Mouse (Mus musculus) intestine, embryonic 14.5 days (tissue): ENCODE data around the gene Tigar. TPM values are rescaled to one million over a fixed set of nuclear protein-coding genes. Genes with fewer than 3 reads are reported as not detected.

Experiments
- ATAC-seq: fragments of 200-750 bp; cut with Nextera tagmentation; replicated peaks from 2 replicates; pipeline ENCODE4 v1.8.0; 2017; ENCODE audit warnings: low read depth, moderate number of reproducible peaks, moderate TSS enrichment, moderate library complexity; ENCODE audit not compliant: low FRiP score, low TSS enrichment
- DNase-seq: peaks from one replicate; pipeline ENCODE4 v3.0.0-alpha.2; 2018; ENCODE audit warnings: low spot score
- H3K27ac ChIP-seq: fragments of 300-500 bp; sonication (generic); 2 replicates; pipeline ENCODE4 v1.5.1; 2014; ENCODE audit warnings: low read depth, mild to moderate bottlenecking, control low read depth
- H3K27me3 ChIP-seq: fragments of 300-500 bp; sonication (generic); replicated peaks from 2 replicates; pipeline ENCODE4 v1.6.1; 2014; ENCODE audit warnings: low read length, control low read depth; ENCODE audit not compliant: control insufficient read depth, insufficient read depth
- H3K36me3 ChIP-seq: fragments of 300-500 bp; sonication (generic); 2 replicates; pipeline ENCODE4 v1.6.1; 2014; ENCODE audit warnings: low read length, control low read depth; ENCODE audit not compliant: control insufficient read depth, insufficient read depth
- H3K4me1 ChIP-seq: fragments of 300-500 bp; sonication (generic); replicated peaks from 2 replicates; pipeline ENCODE4 v1.6.1; 2014; ENCODE audit warnings: low read length, control low read depth, mixed read lengths; ENCODE audit not compliant: control insufficient read depth, insufficient read depth
- H3K4me2 ChIP-seq: fragments of 300-500 bp; sonication (generic); 2 replicates; pipeline ENCODE4 v1.6.1; 2014; ENCODE audit warnings: low read length
- H3K4me3 ChIP-seq: fragments of 300-500 bp; sonication (generic); 2 replicates; pipeline ENCODE4 v1.5.1; 2014; ENCODE audit warnings: low read depth, low read length, control low read depth, mixed read lengths
- H3K9ac ChIP-seq: fragments of 300-500 bp; sonication (generic); 2 replicates; pipeline ENCODE4 v1.6.1; 2014; ENCODE audit warnings: mild to moderate bottlenecking, low read length
- H3K9me3 ChIP-seq: fragments of 300-500 bp; sonication (generic); 2 replicates; pipeline ENCODE4 v1.6.1; 2016; ENCODE audit warnings: low read length, control low read depth; ENCODE audit not compliant: control insufficient read depth
- WGBS: fragments of 180-500 bp; shearing (Covaris S2); extraction: QIAGEN DNeasy Blood & Tissue Kit; methylation state at CpG from one replicate; pipeline ENCODE4 v1.1.7; 2014; 5-methylcytosine and 5-hydroxymethylcytosine counted together
- polyA plus RNA-seq: library from polyadenylated mRNA; unstranded; fragments of >200 nt; fragmentation: Nextera tagmentation; extraction: Ambion mirVana; gene quantifications from 2 replicates; pipeline ENCODE4 v1.2.1, GENCODE M21; 2014

Gene Tigar
- polyA plus RNA-seq, 1 experiment from 2014 or later = 4.4 TPM

GRCm38 (mm10) chr6:127131946-127132345 is 22.6 kb upstream of the Tigar start:
- 57% methylated on average over 3 of the region's 3 CpGs for WGBS
- 0 out of 2 replicates have a peak, but pooled peaks cover 3% of the 10 kb centered on the region for H3K4me1 ChIP-seq
- no peak for ATAC-seq
- DNase-seq = no peak
- no peak overlapping the region for H3K9ac ChIP-seq
- H3K4me2 ChIP-seq = no peak overlapping the region
- no peak overlapping the region for H3K4me3 ChIP-seq
- no peaks in the 10 kb centered on the region for H3K27me3 ChIP-seq
- peaks cover 93% of the 10 kb centered on the region for H3K36me3 ChIP-seq
- H3K9me3 ChIP-seq = no peaks in the 10 kb centered on the region
- H3K27ac ChIP-seq = no peak overlapping the region

GRCm38 (mm10) chr6:127130377-127130776 is 21.0 kb upstream of the Tigar start:
- ATAC-seq (no peak), DNase-seq (no peak)
- H3K36me3 ChIP-seq = peaks cover 85% of the 10 kb centered on the region
- WGBS = 83% methylated on average over 13 of the region's 13 CpGs
- H3K4me3 ChIP-seq = no peak overlapping the region
- no peak overlapping the region for H3K4me2 ChIP-seq
- H3K9ac ChIP-seq = no peak overlapping the region
- no peaks in the 10 kb centered on the region for H3K27me3 ChIP-seq
- no peaks in the 10 kb centered on the region for H3K9me3 ChIP-seq
- H3K27ac ChIP-seq = no peak overlapping the region
- H3K4me1 ChIP-seq = 0 out of 2 replicates have a peak, but pooled peaks cover 3% of the 10 kb centered on the region

GRCm38 (mm10) chr6:127129659-127130058 is 20.3 kb upstream of the Tigar start:
- Histone ChIP-seq H3K4me1 (0 out of 2 replicates have a peak, but pooled peaks cover 3% of the 10 kb centered on the region), H3K36me3 (peaks cover 79% of the 10 kb centered on the region), H3K4me3 (no peak overlapping the region), H3K9me3 (no peaks in the 10 kb centered on the region), H3K27me3 (no peaks in the 10 kb centered on the region), H3K27ac (no peak overlapping the region), H3K9ac (no peak overlapping the region), H3K4me2 (no peak overlapping the region)
- ATAC-seq (no peak), DNase-seq (no peak)
- 91% methylated on average over 14 of the region's 14 CpGs for WGBS

GRCm38 (mm10) chr6:127123506-127123905 is 14.1 kb upstream of the Tigar start:
- Histone ChIP-seq H3K4me3 (no peak overlapping the region), H3K27me3 (no peaks in the 10 kb centered on the region), H3K9ac (no peak overlapping the region), H3K27ac (no peak overlapping the region), H3K36me3 (peaks cover 23% of the 10 kb centered on the region), H3K9me3 (no peaks in the 10 kb centered on the region), H3K4me2 (no peak overlapping the region), H3K4me1 (no peaks in the 10 kb centered on the region)
- DNase-seq (no peak), ATAC-seq (no peak)
- WGBS = 80% methylated on average over 7 of the region's 7 CpGs

GRCm38 (mm10) chr6:127122996-127123395 is 13.6 kb upstream of the Tigar start:
- Histone ChIP-seq H3K4me1 (no peaks in the 10 kb centered on the region), H3K9ac (no peak overlapping the region), H3K4me2 (no peak overlapping the region), H3K9me3 (no peaks in the 10 kb centered on the region), H3K27ac (no peak overlapping the region), H3K36me3 (peaks cover 18% of the 10 kb centered on the region), H3K27me3 (no peaks in the 10 kb centered on the region), H3K4me3 (no peak overlapping the region)
- DNase-seq (no peak), ATAC-seq (no peak)
- WGBS = 82% methylated on average over 5 of the region's 5 CpGs

DNA sequence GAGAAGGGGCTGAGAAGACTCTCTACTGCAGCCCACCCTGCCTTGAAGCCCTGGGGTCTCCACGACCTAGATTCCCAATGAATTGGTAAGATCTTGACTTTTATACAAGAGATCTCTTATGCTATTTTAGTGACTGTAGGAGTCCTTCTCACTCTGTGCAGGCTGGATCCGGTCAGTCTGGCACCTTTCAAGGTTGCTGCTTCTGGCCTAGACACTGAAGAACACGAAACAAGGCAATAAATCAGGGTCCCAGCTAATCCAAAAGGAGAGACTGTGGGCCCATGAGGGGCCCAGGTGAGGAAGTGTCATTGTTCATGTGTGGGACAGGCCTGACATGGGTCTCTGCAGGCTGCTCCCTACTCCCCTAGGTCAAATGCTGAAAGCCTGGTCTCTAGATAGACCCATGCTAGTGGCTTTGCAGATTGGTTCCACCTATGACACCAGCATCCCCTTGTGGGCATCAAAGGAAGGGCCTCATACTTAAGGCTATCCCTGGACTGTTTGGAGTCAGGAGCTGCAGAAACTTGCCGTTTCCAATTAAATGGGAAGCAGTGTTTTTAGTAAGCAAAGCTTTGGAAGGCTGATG is 13.0 kb upstream of the Tigar start:
- Histone ChIP-seq H3K4me1 (no peaks in the 10 kb centered on the region), H3K4me3 (no peak overlapping the region), H3K4me2 (no peak overlapping the region), H3K36me3 (peaks cover 11% of the 10 kb centered on the region), H3K27ac (no peak overlapping the region), H3K9ac (no peak overlapping the region), H3K9me3 (no peaks in the 10 kb centered on the region), H3K27me3 (no peaks in the 10 kb centered on the region)
- WGBS = 71% methylated on average over 4 of the region's 4 CpGs
- ATAC-seq = 0 out of 2 replicates have a peak, but pooled peaks have one; percentile 25
- no peak for DNase-seq

- WGBS = 70% methylated on average over 23 of the region's 23 CpGs
- Histone ChIP-seq H3K4me2 (no peak overlapping the region), H3K36me3 (no peaks in the 10 kb centered on the region), H3K4me1 (no peaks in the 10 kb centered on the region), H3K27me3 (no peaks in the 10 kb centered on the region), H3K9me3 (no peaks in the 10 kb centered on the region), H3K4me3 (no peak overlapping the region), H3K9ac (no peak overlapping the region), H3K27ac (no peak overlapping the region)
- DNase-seq (no peak), ATAC-seq (no peak)
These were observed 5.5 kb upstream of the Tigar start for GRCm38 (mm10) chr6:127114753-127115456.

- H3K9ac ChIP-seq = peak overlapping the region; percentile 48
- no peaks in the 10 kb centered on the region for H3K36me3 ChIP-seq
- DNase-seq (no peak), ATAC-seq (no peak)
- 34% methylated on average over 20 of the region's 20 CpGs for WGBS
- H3K27me3 ChIP-seq = no peaks in the 10 kb centered on the region
- peak overlapping the region; percentile 54 for H3K4me3 ChIP-seq
- no peaks in the 10 kb centered on the region for H3K9me3 ChIP-seq
- no peak overlapping the region for H3K27ac ChIP-seq
- 0 out of 2 replicates have a peak, but pooled peaks cover 4% of the 10 kb centered on the region for H3K4me1 ChIP-seq
- H3K4me2 ChIP-seq = peak overlapping the region; percentile 55
These were observed 843 bp downstream of the Tigar start for GRCm38 (mm10) chr6:127108368-127109060.
